Comparison of ENCODE assay signal across 15 mouse cellular contexts in the genomic region with DNA sequence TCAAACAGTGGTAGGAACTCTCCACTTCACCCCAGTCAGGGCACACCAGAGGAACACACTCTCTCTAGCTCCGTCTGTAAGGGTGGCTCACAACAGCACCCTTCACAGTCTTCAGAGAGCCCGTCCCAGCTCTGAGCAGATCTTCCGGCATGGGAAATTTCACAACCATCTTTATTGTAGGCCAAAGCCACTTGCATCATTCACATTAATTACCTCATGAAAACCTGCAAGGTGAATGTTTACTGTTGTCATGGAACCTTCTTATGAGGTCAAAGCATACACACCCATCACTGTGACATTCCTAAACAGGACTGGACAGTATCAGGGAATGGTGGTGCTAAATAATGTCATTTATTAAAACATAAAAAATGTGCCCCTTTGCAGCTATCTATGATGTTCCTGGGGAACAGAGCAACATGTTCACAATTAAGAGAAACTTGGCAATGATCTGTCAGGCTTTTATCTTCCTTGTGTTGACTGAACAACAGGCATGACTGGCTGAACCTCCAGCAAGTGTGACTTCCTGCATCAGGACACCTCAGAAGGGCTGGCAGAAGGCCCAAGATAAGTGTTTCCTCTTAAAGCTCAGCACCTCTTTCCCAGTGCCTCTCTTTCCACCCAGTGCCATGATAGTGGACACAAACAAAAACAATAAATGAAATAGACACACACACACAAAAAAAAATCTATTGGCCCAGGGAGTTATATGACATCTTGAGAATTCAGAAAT.
A peak's percentile ranks its signal among the peaks of the same experiment; 100 is the strongest.
DNase-seq lines count a peak whose midpoint lies in the region; ATAC-seq and TF ChIP-seq lines count a peak whose summit lies in the region.
"Had no signal": no experiment of that assay in that cellular context is flagged by ENCODE, and none has a peak within 500 bp of the region (broad histone marks: within the 10 kb centered on the region; RNA-seq: fewer than 3 reads in every experiment).

No protein-coding gene starts in this region.

- ATAC-seq in heart, embryonic 11.5 days (replicated peaks; ENCODE audit: insufficient number of reproducible peaks, low FRiP score, low TSS enrichment): no peak
- ATAC-seq: hindbrain, postnatal 0 days; midbrain, embryonic 15.5 days had no signal

- TF ChIP-seq POLR2A in kidney, adult 2 months (IDR thresholded peaks at IDR 0.05; ENCODE audit: low read depth, low read length): no peak

- no peak overlapping the region for H3K4me2 ChIP-seq in heart, embryonic 11.5 days
- H3K4me2 ChIP-seq: midbrain, embryonic 15.5 days had no signal

- peaks cover 7% of the 10 kb centered on the region; the same call in 1 of the 2 replicates for H3K4me1 ChIP-seq in kidney, adult 2 months (ENCODE audit: control insufficient read depth, insufficient read depth, low read length)
- H3K4me1 ChIP-seq in heart, embryonic 11.5 days (ENCODE audit: control insufficient read depth, insufficient read depth, low read length): peaks cover 49% of the 10 kb centered on the region

- no peaks in the 10 kb centered on the region for H3K36me3 ChIP-seq in kidney, adult 2 months (ENCODE audit: control insufficient read depth, insufficient read depth, low read length)
- H3K36me3 ChIP-seq in heart, embryonic 11.5 days (ENCODE audit: control insufficient read depth, insufficient read depth, low read length): no peaks in the 10 kb centered on the region
- H3K36me3 ChIP-seq: midbrain, embryonic 15.5 days had no signal

- H3K27ac ChIP-seq in kidney, adult 2 months (ENCODE audit: insufficient read depth, low read depth, low read length): no peak overlapping the region
- peak overlapping the region; percentile 64; the same call in 1 of the 2 replicates for H3K27ac ChIP-seq in heart, embryonic 11.5 days (ENCODE audit: low read depth, low read length)
- H3K27ac ChIP-seq: hindbrain, postnatal 0 days; kidney, postnatal 0 days; midbrain, embryonic 15.5 days had no signal

- DNase-seq in kidney, adult 2 months: peak; percentile 35
- no peak for DNase-seq in kidney, adult 9 months
- DNase-seq in MN1 (ENCODE audit: low spot score): peak; percentile 60
- DNase-seq in large intestine, adult 2 months (ENCODE audit: low read depth, low spot score): peak; percentile 69
- DNase-seq in spleen, postnatal 14 days (ENCODE audit: low spot score in 2 of 2): no peak
- no peak for DNase-seq in ovary, postnatal 10 days (ENCODE audit: low spot score)
- no peak for DNase-seq in gastrocnemius, postnatal 25 days
- DNase-seq: adrenal gland, postnatal 10 days; B cell, adult 2 months; cerebellum, postnatal 25 days; right cerebral cortex, postnatal 4 days had no signal

- H3K9ac ChIP-seq in heart, embryonic 11.5 days (ENCODE audit: low read depth, low read length): no peak overlapping the region
- H3K9ac ChIP-seq: midbrain, embryonic 15.5 days had no signal

- TF ChIP-seq CTCF in kidney, adult 2 months (conservative IDR thresholded peaks at IDR 0.05; ENCODE audit: insufficient read depth, insufficient read length, low read depth, low read length): no peak

- no peaks in the 10 kb centered on the region for H3K9me3 ChIP-seq in heart, embryonic 11.5 days (replicated peaks; ENCODE audit: control insufficient read depth, low read length)
- H3K9me3 ChIP-seq: midbrain, embryonic 15.5 days had no signal

- WGBS in kidney, adult 2 months: 91% methylated on average over 3 of the region's 3 CpGs
- WGBS in heart, embryonic 11.5 days (ENCODE audit: insufficient replicate concordance): 71% methylated on average over 3 of the region's 3 CpGs
- 23% methylated on average over 3 of the region's 3 CpGs for WGBS in large intestine, adult 2 months

- no peak overlapping the region for H3K4me3 ChIP-seq in kidney, adult 2 months (ENCODE audit: insufficient read depth, low read depth, low read length)
- H3K4me3 ChIP-seq in heart, embryonic 11.5 days (ENCODE audit: low read depth, low read length): no peak overlapping the region
- H3K4me3 ChIP-seq: midbrain, embryonic 15.5 days had no signal

- no peaks in the 10 kb centered on the region for H3K27me3 ChIP-seq in kidney, adult 2 months (replicated peaks; ENCODE audit: control insufficient read depth, insufficient read depth, low read length)
- no peaks in the 10 kb centered on the region for H3K27me3 ChIP-seq in heart, embryonic 11.5 days (ENCODE audit: control insufficient read depth, insufficient read depth, low read length)
- H3K27me3 ChIP-seq: midbrain, embryonic 15.5 days had no signal

Comparison
In these comparisons a context has a peak if more than half of its experiments do, and no peak if none do; other contexts are left out.
1. DNase-seq: peak in kidney, adult 2 months (single experiment), MN1 (single experiment) and large intestine, adult 2 months (single experiment); none in kidney, adult 9 months (single experiment), spleen, postnatal 14 days (0 of 2), ovary, postnatal 10 days (single experiment) and gastrocnemius, postnatal 25 days (single experiment).